Mouse (Mus musculus): Measurements from ENCODE around the gene Anxa9. TPM values are rescaled to one million over a fixed set of nuclear protein-coding genes. Genes with fewer than 3 reads are reported as not detected.
A peak's percentile ranks its signal among the peaks of the same experiment; 100 is the strongest.

Gene Anxa9
- total and polyA plus RNA-seq, 2 experiments, result 0.55 to 0.91 TPM

GRCm38 (mm10) chr3:95310968-95311882, 4.2 kb upstream of the Anxa9 start:
- peaks cover 10% of the 10 kb centered on the region; the same call in 1 of the 2 replicates for H3K79me2 ChIP-seq (ENCODE audit: control insufficient read depth, insufficient read depth, low read length)
- no peaks in the 10 kb centered on the region for H3K27me3 ChIP-seq (ENCODE audit: control insufficient read depth, insufficient read depth, low read length)
- DNase-seq (ENCODE audit: extremely low read depth, low read depth, low spot score), result peak; percentile 79
- no peaks in the 10 kb centered on the region for H3K36me3 ChIP-seq (ENCODE audit: control insufficient read depth, insufficient read depth, low read length)
- peak; percentile 31; the same call in 1 of the 2 replicates for TF ChIP-seq CTCF (IDR thresholded peaks at IDR 0.05; ENCODE audit: low read depth, low read length)
- no peak for TF ChIP-seq POLR2A (IDR thresholded peaks at IDR 0.05; ENCODE audit: extremely low read depth, insufficient read depth, low read length)
- H3K9ac ChIP-seq (ENCODE audit: low read depth, low read length), result no peak overlapping the region
- H3K27ac ChIP-seq (replicated peaks; ENCODE audit: insufficient read depth, low read depth, low read length), result no peak overlapping the region
- H3K4me3 ChIP-seq (ENCODE audit: insufficient read depth, low read depth, low read length), result no peak overlapping the region
- WGBS, result 63% methylated on average over 9 of the region's 9 CpGs
- H3K4me1 ChIP-seq (ENCODE audit: control insufficient read depth, insufficient read depth, low read length), result peaks cover under 1% of the 10 kb centered on the region; the same call in 1 of the 2 replicates

GRCm38 (mm10) chr3:95310496-95310895, 3.5 kb upstream of the Anxa9 start:
- Histone ChIP-seq H3K27ac (replicated peaks; ENCODE audit: insufficient read depth, low read depth, low read length) (no peak overlapping the region), H3K9ac (ENCODE audit: low read depth, low read length) (no peak overlapping the region), H3K27me3 (ENCODE audit: control insufficient read depth, insufficient read depth, low read length) (no peaks in the 10 kb centered on the region), H3K36me3 (ENCODE audit: control insufficient read depth, insufficient read depth, low read length) (no peaks in the 10 kb centered on the region), H3K79me2 (ENCODE audit: control insufficient read depth, insufficient read depth, low read length) (peaks cover 4% of the 10 kb centered on the region; the same call in 1 of the 2 replicates), H3K4me1 (ENCODE audit: control insufficient read depth, insufficient read depth, low read length) (no peaks in the 10 kb centered on the region), H3K4me3 (ENCODE audit: insufficient read depth, low read depth, low read length) (no peak overlapping the region)
- TF ChIP-seq CTCF (IDR thresholded peaks at IDR 0.05; ENCODE audit: low read depth, low read length), result no peak
- TF ChIP-seq POLR2A (IDR thresholded peaks at IDR 0.05; ENCODE audit: extremely low read depth, insufficient read depth, low read length), result no peak
- DNase-seq (ENCODE audit: extremely low read depth, low read depth, low spot score), result no peak
- 65% methylated on average over 3 of the region's 3 CpGs for WGBS

DNA sequence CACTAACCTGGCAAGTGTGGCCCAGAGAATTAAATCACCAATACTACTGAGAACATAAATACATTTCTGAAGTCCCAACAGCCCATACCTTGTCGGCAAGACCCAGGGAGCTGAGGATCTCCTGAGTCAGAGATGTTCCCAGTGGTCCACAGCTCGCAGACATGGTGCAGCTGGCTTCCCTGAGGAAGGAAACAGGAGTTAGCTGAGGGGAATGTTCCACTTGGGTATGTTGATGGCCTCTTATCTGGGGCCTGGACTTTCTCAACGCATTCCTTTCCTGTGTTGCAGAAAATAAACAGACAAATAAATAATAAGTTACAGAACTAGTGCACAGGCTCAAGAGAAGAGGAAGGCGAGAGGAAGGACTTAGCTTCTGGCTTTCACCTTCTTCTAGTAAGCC, 732 bp downstream of the Anxa9 start:
- Histone ChIP-seq H3K27ac (replicated peaks; ENCODE audit: insufficient read depth, low read depth, low read length) (no peak overlapping the region), H3K27me3 (ENCODE audit: control insufficient read depth, insufficient read depth, low read length) (no peaks in the 10 kb centered on the region), H3K36me3 (ENCODE audit: control insufficient read depth, insufficient read depth, low read length) (no peaks in the 10 kb centered on the region), H3K9ac (ENCODE audit: low read depth, low read length) (no peak overlapping the region), H3K4me3 (ENCODE audit: insufficient read depth, low read depth, low read length) (no peak overlapping the region), H3K79me2 (ENCODE audit: control insufficient read depth, insufficient read depth, low read length) (no peaks in the 10 kb centered on the region), H3K4me1 (ENCODE audit: control insufficient read depth, insufficient read depth, low read length) (no peaks in the 10 kb centered on the region)
- DNase-seq (ENCODE audit: extremely low read depth, low read depth, low spot score), result no peak
- WGBS, result 70% methylated on average over 4 of the region's 4 CpGs
- TF ChIP-seq POLR2A (IDR thresholded peaks at IDR 0.05; ENCODE audit: extremely low read depth, insufficient read depth, low read length), result no peak
- TF ChIP-seq CTCF (IDR thresholded peaks at IDR 0.05; ENCODE audit: low read depth, low read length), result no peak

GRCm38 (mm10) chr3:95301204-95301796, 5.7 kb downstream of the Anxa9 start:
- H3K4me3 ChIP-seq (ENCODE audit: insufficient read depth, low read depth, low read length), result no peak overlapping the region
- H3K27me3 ChIP-seq (ENCODE audit: control insufficient read depth, insufficient read depth, low read length), result no peaks in the 10 kb centered on the region
- H3K27ac ChIP-seq (replicated peaks; ENCODE audit: insufficient read depth, low read depth, low read length), result no peak overlapping the region
- no peak for DNase-seq (ENCODE audit: extremely low read depth, low read depth, low spot score)
- WGBS, result 92% methylated on average over 3 of the region's 3 CpGs
- H3K36me3 ChIP-seq (ENCODE audit: control insufficient read depth, insufficient read depth, low read length), result peaks cover 6% of the 10 kb centered on the region
- H3K79me2 ChIP-seq (ENCODE audit: control insufficient read depth, insufficient read depth, low read length), result no peaks in the 10 kb centered on the region
- no peak for TF ChIP-seq CTCF (IDR thresholded peaks at IDR 0.05; ENCODE audit: low read depth, low read length)
- no peak for TF ChIP-seq POLR2A (IDR thresholded peaks at IDR 0.05; ENCODE audit: extremely low read depth, insufficient read depth, low read length)
- no peak overlapping the region for H3K9ac ChIP-seq (ENCODE audit: low read depth, low read length)
- H3K4me1 ChIP-seq (ENCODE audit: control insufficient read depth, insufficient read depth, low read length), result peaks cover 11% of the 10 kb centered on the region

DNA sequence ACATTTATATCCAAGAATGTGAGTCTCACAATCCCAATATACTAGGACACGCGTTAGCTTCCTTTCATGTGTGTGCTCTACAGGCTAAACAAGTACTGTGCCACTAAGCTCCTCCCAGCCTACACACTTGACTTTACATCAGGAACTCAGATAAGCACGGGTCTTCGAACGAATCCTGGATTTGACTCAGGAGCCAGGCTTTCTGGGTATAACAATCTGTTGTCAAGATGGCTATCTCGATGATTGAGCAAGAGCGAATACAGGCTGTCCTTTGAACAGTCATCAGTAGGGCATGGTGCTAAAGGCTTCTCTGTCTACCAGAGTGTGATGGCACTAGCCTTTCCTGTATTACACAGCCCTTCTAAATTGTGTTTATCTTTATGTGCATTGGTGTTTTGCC, 9.0 kb downstream of the Anxa9 start:
- 24% methylated on average over 7 of the region's 7 CpGs for WGBS
- H3K9ac ChIP-seq (ENCODE audit: low read depth, low read length), result no peak overlapping the region
- no peaks in the 10 kb centered on the region for H3K27me3 ChIP-seq (ENCODE audit: control insufficient read depth, insufficient read depth, low read length)
- H3K4me3 ChIP-seq (ENCODE audit: insufficient read depth, low read depth, low read length), result no peak overlapping the region
- peak; percentile 98 for DNase-seq (ENCODE audit: extremely low read depth, low read depth, low spot score)
- H3K4me1 ChIP-seq (ENCODE audit: control insufficient read depth, insufficient read depth, low read length), result peaks cover 33% of the 10 kb centered on the region
- TF ChIP-seq CTCF (IDR thresholded peaks at IDR 0.05; ENCODE audit: low read depth, low read length) (no peak), POLR2A (IDR thresholded peaks at IDR 0.05; ENCODE audit: extremely low read depth, insufficient read depth, low read length) (no peak)
- peak overlapping the region; percentile 87 for H3K27ac ChIP-seq (replicated peaks; ENCODE audit: insufficient read depth, low read depth, low read length)
- H3K36me3 ChIP-seq (ENCODE audit: control insufficient read depth, insufficient read depth, low read length), result peaks cover 19% of the 10 kb centered on the region
- H3K79me2 ChIP-seq (ENCODE audit: control insufficient read depth, insufficient read depth, low read length), result no peaks in the 10 kb centered on the region

All from liver, adult 2 months (tissue).